Mouse (Mus musculus) erythroblast, adult 5-6 weeks (primary cell): ENCODE measurements around the gene Arhgef1. TPM values are rescaled to one million over a fixed set of nuclear protein-coding genes. Genes with fewer than 3 reads are reported as not detected.
"Not testable (repeated sequence)": the region's sequence is repeated elsewhere in the genome, so short reads cannot be mapped to it uniquely, and the experiment has no call there.

Experiments
- ATAC-seq: replicated peaks from 2 replicates; pipeline ENCODE4 v1.8.0; 2016; ENCODE audit warnings: moderate number of reproducible peaks, mild to moderate bottlenecking, moderate TSS enrichment, inconsistent platforms; ENCODE audit not compliant: poor library complexity, low FRiP score, severe bottlenecking
- total RNA-seq, 2 experiments: library from RNA; stranded (forward) in 1 of 2; stranded (reverse) in 1 of 2; fragments of 150-400 nt in 1 of 2; fragments of 200-764, 138-1000 nt in 1 of 2; gene quantifications; 2 replicates each; pipeline versions ENCODE4 v1.2.3 to v1.2.4; 2015 to 2017; ENCODE audit warnings: low replicate concordance in 2 of 2

Gene Arhgef1
- total RNA-seq, 2 experiments from 2014 or later: 25.0 to 42.3 TPM

DNA sequence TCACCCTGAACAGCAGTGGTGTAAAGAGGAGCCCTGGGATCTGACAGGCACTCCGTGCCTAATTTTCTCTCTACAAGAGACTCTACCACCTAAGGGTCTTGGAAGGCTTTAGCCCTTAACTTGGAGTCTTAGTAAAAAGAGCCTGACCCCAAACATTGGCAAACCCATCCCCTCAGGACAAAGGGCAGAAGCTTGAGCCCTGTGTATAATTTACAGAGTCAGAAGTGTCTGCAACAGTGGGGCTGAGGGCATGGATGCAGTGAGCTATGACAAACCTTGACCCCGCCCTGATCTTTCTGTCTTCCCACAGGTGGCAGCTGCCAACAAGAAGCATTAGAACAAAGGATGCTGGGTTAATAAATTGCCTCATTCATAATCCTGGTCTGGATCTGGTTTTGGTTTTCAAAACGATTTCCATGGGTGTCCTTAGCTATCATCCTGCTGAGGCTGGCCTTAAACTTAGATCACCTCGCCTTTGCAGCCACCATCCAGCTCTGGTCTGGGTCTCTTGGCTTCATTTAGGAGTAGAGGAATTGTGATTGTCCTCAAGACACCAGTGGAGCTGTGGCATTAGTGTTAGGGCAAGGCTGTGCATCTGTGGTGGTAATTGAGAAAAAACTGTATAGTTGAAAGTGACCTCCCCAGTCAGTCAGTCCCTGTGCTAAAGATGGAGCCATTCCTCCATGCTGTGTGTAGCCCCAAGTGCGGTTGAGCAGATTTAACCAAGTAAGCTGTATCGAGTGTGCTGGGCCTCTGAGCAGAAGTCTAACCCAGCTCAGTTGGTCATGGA lies 13.1 kb upstream of the Arhgef1 start:
- 0 out of 2 replicates have a peak, but pooled peaks have one; percentile 3 for ATAC-seq

DNA sequence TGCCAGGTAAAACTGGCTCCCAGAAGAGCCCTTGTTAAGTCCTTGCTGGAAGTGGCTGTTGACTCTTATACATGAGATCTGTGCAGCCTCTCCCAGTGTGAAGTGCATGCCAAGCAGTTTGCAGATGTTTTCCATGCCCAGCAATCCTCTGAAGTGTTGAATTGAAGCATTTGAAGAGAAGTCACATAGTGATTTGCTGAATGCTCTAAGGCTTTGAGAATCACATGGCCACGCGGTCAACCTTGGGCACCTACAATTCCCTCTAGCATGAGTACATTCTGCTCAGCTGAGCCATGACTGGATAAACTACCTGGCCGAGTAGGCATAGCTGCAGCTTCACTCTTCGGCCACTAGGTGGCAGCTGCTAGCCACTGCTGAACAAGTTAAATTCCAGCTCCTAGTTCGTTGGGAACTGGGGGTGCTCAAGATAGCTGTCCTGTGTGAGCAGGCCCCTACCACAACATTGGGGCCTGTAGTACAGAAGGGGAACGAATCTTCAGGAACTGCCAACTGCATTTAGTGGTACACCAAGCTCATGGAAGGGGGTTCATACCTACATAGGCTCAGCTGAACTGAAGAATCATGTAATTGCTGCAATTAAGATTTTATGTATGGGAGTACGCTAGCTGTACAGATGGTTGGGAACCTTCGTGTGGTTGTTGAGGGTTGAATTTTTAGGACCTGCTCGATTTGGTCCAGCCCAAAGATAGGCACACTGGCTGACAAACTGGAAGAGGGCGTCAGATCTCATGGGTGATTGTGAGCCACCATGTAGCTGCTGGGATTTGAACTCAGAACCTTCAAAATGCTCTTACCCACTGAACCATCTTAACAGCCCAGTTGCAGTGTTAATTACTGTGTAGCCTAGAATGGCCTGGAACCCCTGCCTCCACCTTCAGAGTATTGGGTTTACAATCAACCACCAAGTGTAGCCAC lies 12.2 kb upstream of the Arhgef1 start:
- ATAC-seq: peak; percentile 93

DNA sequence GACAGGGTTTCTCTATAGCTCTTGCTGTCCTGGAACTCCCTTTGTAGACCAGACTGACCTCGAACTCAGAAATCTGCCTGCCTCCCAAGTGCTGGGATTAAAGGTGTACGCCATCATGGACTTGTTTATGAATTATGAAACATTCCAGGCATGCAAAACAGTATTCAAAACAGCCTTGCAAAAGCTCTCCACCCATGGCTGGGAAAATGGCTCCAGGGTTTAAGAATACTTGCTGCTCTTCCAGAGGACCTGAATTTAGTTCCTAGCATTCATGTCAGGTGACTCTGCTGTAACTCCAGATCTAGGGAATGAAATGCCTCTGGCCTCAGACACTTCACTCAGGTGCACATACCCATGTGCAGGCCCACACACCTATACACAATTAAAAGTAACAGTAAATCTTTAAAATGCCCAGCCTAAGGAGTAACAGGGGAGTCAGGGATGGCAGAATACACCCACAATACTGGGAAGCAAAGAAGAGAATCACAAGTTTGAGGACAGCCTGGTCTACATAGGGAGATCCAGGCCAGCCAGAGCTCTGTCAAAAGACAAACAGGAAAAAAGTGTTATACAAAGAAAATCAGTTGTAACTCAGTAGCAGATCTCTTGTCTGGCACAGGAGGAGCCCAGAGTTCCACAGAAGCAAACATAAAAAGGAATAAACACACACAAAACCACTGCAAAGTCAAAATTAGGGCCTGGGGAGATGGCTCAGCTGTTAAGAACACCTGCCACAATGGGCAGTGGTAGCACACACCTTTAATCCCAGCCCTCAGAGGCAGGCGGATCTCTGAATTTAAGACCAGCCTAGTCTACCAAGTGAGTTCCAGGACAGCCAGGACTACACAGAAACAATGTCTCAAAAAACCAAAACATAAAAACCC lies 11.2 kb upstream of the Arhgef1 start:
- ATAC-seq: no peak

DNA sequence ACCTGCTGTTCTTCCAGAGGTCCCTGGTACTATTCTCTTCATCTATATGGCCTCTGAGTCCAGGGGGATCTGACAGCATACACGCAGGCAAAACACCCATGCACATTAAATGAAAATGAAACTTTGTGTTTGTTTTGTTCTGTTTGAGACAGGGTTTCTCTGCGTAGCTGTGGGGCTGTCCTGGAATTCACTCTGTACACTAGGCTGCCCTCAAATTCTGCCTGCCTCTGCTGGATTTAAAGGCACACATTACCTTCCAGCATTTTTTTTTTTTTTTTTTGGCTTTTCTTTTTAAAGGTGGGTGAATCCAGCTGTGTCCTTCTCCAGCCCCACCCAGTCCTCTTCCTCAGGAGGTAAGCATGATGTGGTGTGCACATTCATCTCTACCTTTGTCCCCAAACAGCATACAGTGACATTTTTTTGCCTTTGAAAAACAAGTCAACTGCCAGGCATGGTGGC lies 10.6 kb upstream of the Arhgef1 start:
- no peak for ATAC-seq

DNA sequence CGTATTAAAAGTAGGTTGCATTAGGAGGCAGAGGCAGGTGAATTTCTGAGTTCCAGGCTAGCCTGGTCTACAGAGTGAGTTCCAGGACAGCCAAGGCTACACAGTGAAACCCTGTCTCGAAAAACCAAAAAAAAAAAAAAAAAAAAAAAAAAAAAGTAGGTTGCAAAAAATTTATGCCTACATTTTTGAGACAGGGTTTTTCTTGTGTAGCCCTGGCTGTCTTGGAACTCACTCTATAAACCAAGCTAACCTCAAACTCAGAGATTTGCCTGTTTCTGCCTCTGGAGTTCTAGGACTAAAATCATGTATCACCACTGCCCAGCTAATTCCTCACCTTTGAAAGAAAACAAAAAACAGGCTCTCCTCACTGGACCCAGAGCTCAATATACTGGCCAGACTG lies 7.0 kb upstream of the Arhgef1 start:
- ATAC-seq: not testable (repeated sequence)

DNA sequence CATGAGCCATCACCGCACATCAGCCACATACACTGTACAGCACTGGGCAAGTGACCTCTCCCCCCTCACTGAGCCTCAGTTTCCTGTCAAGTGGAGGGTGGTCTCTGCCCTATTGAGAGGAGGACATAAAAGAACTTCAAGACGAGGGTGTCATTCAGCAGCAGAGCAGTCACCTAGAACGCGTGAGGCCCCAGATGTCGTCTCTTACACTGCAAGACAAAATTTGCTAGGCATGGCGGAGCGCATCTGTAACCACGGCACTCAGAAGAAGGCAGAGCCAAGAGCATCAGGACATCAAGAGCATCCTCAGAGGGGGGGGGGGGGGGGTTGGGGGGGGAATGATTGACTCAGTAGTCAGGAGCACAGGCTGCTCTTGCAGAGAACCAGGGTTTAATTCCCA lies 6.4 kb upstream of the Arhgef1 start:
- no peak for ATAC-seq

DNA sequence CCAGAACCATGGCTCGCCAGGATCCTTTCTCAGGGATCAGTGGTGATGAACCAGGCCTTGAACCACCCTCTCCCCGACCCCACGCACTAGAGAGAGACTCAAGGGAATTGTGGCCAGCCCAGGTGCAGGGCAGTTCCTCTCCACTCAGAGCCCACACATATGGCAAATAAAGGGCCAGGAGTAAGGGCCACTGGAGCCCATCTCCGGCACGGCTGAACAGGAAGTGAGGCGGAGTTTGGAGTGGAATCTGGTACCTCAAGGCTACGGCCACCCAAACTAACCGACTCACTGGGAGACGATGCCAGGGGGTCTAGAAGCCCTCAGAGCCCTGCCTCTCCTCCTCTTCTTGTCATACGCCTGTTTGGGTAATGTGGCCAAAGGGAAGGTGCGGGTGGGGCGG lies 5.5 kb upstream of the Arhgef1 start, which contains the start of gene Cd79a:
Gene Cd79a, plus strand, starts transcription at position 158 of the 400 bp plus-strand sequence.
- ATAC-seq: no peak

DNA sequence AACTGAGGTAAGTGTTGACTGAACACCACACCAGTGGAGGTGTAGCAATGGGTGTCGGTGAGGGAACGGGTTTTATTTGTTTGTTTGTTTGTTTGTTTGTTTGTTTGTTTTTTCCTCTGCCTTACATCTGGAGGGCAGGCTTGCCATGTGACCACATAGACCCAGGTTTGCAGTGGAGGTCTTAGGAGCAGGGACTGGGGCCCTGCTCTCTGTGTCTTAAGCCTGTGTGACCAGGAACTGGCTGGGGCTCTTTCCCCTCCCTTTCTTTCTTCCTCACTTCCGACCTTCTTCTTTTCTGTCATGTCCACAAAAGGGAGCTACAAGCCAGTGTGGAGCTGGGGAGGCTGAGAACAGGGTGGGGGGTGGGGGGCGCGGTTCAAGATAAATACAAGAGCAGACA lies 4.8 kb upstream of the Arhgef1 start:
- no peak for ATAC-seq

DNA sequence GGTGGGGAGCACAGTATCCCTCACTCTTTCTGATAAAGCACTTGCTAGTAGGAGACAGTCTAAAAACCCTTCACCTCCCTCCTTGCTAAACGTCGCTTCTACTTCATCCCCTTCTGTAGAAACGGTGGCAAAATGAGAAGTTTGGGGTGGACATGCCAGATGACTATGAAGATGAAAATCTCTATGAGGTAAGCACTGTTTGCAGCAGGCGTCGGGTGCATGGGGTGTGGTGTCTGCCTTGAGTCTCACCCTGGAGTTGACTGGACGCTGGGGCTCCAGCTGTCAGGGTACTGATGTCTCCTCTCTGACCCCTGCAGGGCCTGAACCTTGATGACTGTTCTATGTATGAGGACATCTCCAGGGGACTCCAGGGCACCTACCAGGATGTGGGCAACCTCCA lies 1.6 kb upstream of the Arhgef1 start:
- no peak for ATAC-seq

DNA sequence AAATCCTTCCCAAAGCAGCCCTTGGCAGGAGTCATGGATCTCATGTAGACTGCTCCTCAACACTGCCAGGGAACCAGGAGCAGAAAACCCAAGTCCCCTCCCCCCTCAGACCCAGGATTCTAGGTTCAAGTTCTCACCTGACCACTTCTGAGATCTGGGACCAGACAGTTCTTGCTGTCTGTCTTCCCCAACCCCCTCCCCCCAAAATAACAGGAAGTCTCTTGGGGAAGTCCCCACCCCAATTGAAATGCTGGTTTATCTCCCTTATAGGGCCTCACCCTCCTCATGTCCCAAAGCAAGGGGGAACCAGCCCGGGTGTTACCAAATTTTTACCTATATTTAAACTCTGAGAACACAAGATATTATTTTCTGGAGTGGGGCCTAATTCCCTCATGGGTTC lies 870 bp upstream of the Arhgef1 start:
- ATAC-seq: no peak

DNA sequence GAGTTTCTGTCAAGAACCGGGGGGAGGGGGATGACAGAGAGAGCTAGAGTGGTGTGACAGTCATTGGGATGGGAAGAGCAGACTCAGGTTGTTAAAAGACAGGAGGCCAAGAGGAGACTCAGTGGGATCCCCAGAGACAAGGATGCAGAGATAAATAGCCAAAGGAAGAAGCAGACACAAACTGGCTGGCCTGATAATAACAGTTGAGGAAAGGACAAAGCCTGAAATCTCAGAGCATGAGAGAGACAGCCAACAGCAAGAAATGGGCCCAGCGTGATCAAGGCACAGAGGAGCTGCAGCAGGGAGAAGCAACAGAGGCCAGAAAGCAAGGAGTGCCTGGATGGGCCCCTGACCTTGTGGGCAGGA lies 465 bp upstream of the Arhgef1 start:
- ATAC-seq: no peak

DNA sequence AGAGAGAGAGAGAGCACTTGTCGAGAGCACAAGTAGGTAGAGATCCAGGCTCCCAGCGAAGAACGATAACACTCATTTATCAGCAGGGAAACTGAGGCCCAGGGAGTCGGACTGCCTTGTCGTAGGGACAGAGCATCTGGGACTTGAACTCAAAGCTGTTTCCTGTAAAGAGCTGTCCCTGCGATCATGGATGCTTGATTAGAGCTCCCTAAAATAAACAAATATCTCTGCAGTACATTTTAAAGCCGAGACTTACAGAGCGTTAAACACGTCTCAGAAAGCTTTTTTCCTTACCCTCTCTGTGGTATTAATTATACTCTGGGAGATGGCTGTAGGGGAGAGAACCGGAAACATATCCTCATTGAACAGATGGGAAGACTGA lies 723 bp downstream of the Arhgef1 start:
- ATAC-seq: no peak

DNA sequence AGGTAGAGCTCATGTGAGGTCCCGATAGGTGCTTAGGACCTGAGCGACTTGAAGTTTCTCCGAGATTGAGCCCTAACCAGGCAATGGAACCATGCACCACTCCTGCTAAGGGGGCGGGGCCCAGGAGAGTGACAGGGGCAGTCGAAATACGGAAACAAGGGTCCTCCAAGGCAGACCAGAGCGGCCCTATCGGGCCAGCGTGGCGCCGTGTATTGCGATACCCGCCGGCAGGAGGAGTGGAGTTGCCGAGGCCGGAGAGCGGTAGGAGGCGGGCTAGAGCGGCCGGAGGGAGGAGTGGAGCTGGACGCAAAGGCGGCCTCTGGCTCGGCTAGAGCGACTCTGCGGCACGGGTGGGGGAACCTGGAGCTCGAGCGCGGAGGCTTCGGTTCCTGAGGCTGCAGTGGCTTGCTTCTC lies 1.4 kb downstream of the Arhgef1 start:
- peak; percentile 89 for ATAC-seq

DNA sequence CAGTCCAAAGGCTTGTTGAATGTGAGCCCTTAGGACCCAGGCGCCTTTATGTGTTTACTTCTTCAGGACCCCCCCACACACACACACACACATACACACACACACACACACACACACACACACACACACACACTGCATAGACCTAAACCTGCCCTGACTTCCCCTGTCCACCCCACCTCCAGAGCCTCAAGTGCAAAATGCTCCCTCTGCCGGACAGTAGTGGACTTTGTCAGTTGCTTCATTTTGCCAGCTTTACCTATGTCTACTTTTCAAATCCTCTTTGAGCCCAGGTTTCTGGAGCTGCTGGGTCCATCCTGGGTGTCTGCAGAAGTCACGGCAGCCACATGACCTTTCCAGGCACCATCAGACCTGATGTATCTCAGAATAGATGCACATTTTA lies 2.2 kb downstream of the Arhgef1 start:
- ATAC-seq: peak; percentile 69

DNA sequence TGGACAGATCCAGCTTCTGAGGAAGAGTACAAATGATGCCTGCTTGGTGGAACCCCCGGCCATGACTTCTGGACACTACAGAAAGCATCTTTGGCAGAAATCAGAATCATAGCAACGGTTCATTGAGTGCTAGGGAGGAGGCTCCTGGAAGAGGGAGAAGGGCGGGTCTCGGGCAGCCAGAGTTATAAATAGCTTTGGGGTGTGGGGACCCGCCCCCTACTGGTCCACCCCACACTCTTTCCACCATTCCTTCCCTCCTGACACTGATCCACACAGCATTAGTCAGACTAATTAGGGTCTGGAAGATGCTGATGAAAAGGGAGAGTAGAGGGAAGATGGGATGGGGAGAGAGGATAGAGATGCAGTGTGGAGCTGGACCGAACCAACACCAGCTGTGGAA lies 3.8 kb downstream of the Arhgef1 start:
- ATAC-seq: no peak

DNA sequence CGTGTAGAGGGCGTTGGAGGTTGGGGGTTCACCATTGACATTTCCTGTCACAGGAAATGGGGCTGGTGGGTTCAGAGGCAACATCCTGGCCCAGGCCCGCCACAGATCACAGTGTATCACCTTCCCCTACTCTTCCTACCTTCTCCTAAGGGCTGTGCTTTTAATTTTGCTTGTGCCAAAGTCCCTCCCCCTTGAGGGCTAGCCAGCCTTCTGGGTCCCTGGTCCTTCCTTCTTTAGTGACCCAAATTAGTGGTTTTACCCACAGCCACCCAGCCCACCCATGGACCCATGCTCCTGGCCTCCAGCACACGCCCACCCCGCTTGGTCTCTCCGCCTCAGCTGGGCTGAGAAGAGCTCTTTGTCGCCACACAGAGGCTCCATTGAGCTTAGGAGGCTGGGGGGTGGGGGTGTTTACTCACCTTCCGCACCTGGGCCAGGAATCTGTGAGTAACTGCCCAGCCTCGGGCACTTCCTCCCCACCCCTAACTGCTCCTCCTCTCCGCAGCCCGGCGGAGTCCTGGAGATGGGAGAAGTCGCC lies 4.6 kb downstream of the Arhgef1 start:
- no peak for ATAC-seq

DNA sequence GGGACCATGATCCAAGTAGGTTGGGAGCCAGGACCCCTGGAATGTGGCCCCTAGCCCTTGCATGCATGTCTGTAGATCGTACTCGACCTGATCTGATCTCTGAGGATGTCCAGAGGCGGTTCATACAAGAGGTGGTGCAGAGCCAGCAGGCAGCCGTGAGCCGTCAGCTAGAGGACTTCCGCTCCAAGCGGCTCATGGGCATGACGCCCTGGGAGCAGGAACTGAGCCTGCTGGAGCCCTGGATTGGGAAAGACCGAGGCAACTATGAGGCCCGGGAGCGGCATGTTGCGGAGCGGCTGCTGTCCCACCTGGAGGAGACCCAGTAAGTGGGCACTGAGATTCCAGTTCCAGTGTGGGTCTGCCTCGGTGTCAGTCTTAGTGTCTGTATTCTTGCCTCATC lies 9.8 kb downstream of the Arhgef1 start:
- no peak for ATAC-seq

DNA sequence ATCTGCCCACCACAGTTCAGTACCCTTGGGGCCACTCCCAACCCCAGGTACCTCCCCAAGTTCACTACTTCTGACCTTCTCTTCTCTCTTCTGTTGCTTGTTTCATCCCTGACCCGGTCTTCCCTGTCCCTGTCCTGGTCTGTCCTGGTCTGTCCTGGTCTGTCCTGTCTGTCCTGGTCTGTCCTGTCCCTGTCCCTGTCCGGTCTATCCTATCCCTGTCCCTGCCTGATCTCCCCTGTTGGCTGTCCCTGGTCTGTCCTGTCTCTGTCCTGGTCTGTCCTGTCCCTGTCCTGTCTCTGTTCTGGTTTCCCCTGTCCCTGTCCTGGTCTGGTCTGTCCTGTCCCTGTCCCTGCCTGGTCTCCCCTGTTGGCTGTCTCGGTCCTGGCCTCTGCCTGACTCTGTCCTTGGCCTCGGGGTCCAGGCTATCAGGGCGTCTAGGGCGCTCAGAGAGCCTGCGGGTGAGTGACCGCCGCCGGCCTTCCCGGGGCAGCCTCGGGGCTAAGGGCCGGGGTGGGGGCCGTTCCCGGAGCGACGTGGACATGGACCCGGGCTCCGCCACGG lies 16.1 kb downstream of the Arhgef1 start:
- ATAC-seq: no peak

DNA sequence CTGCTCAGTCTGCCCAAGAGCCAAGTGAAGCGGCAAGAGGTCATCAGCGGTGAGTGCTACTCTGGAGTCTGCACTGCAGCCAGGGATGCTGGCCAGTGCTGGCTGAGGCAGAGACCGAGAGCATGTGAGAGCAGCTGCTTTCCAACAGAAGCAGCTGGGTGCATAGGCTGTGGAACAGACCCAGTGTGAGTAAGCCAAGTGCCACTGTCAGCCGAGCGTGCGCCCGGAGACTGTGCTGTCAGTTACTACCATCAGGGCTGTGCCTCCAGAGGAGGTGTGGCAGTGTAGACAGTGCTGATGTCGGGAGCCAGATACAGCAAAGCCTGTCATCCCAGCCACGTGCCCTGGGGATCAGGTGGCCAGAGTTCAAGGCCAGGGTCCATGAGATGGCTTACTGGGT lies 17.0 kb downstream of the Arhgef1 start:
- ATAC-seq: no peak
